Mouse (Mus musculus) hindbrain, embryonic 15.5 days (tissue): ENCODE measurements at regions not wholly inside any gene's neighbourhood (a gene's known extent, or its start where the extent isn't known, plus 50 kb on each side); places are given as distances from the start of the nearest gene placed in this dataset.

ENCODE experiments used
- ATAC-seq: fragments of 200-750 bp; cut with Nextera tagmentation; 2 replicates; pipeline ENCODE4 v1.8.0; 2017; ENCODE audit warnings: low read depth, moderate number of reproducible peaks, moderate TSS enrichment; ENCODE audit not compliant: low FRiP score
- H3K27ac ChIP-seq: fragments of 300-500 bp; sonication (generic); replicated peaks from 2 replicates; pipeline ENCODE4 v1.5.1; 2015; ENCODE audit warnings: mild to moderate bottlenecking, inconsistent platforms
- H3K27me3 ChIP-seq: fragments of 300-500 bp; sonication (generic); 2 replicates; pipeline ENCODE4 v1.6.1; 2015; ENCODE audit warnings: control low read depth, inconsistent platforms
- H3K36me3 ChIP-seq: fragments of 300-500 bp; sonication (generic); 2 replicates; pipeline ENCODE4 v1.6.1; 2015; ENCODE audit warnings: control low read depth, inconsistent platforms
- H3K4me1 ChIP-seq: fragments of 300-500 bp; sonication (generic); replicated peaks from 2 replicates; pipeline ENCODE4 v1.6.1; 2015; ENCODE audit warnings: control low read depth, inconsistent platforms
- H3K4me2 ChIP-seq: fragments of 300-500 bp; sonication (generic); 2 replicates; pipeline ENCODE4 v1.6.1; 2015; ENCODE audit warnings: moderate library complexity, mild to moderate bottlenecking, inconsistent platforms
- H3K4me3 ChIP-seq: fragments of 300-500 bp; sonication (generic); 2 replicates; pipeline ENCODE4 v1.5.1; 2015; ENCODE audit warnings: mild to moderate bottlenecking, inconsistent platforms
- H3K9ac ChIP-seq: fragments of 300-500 bp; sonication (generic); 2 replicates; pipeline ENCODE4 v1.6.1; 2015; ENCODE audit warnings: inconsistent platforms
- H3K9me3 ChIP-seq: fragments of 300-500 bp; sonication (generic); 2 replicates; pipeline ENCODE4 v1.6.1; 2016; ENCODE audit warnings: control low read depth, inconsistent platforms
- WGBS: fragments of 180-500 bp; shearing (Covaris S2); methylation state at CpG from one replicate; pipeline ENCODE4 v1.1.7; 2015; 5-methylcytosine and 5-hydroxymethylcytosine counted together

- no peaks in the 10 kb centered on the region for H3K27me3 ChIP-seq
- H3K36me3 ChIP-seq: no peaks in the 10 kb centered on the region
- no peak overlapping the region for H3K4me3 ChIP-seq
- H3K4me1 ChIP-seq: no peaks in the 10 kb centered on the region
- no peak overlapping the region for H3K9ac ChIP-seq
- WGBS: 76% methylated on average over 3 of the region's 3 CpGs
- no peak overlapping the region for H3K27ac ChIP-seq
- ATAC-seq: no peak
- no peak overlapping the region for H3K4me2 ChIP-seq
- H3K9me3 ChIP-seq: no peaks in the 10 kb centered on the region
These were observed 68.1 kb upstream of the Adamts18 start for GRCm38 (mm10) chr8:113916649-113917048.

- Histone ChIP-seq H3K9me3 (no peaks in the 10 kb centered on the region), H3K9ac (no peak overlapping the region), H3K4me1 (no peaks in the 10 kb centered on the region), H3K4me2 (no peak overlapping the region), H3K27me3 (no peaks in the 10 kb centered on the region), H3K27ac (no peak overlapping the region), H3K36me3 (no peaks in the 10 kb centered on the region), H3K4me3 (no peak overlapping the region)
- no peak for ATAC-seq
- 32% methylated on average over 6 of the region's 6 CpGs for WGBS
These were observed 68.7 kb upstream of the Adamts18 start for GRCm38 (mm10) chr8:113917197-113917596.

DNA sequence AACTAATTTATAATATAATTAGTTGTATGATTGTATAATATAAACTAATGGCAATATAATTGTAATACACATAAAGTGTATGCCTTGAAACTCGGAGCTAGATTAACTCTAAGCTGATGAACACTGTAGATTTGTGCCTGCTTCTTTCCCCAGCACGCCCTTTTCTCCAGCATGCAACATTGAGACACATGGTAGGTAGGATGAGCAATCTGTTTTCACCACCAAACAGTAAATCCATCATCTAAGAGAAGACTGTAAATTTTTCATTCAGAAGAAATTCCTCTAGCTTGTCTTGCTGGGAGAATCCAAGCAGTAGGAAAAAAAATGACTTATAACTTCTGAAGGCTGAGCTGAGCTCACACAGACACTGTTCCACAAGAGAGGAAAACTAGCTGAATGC, 71.8 kb upstream of the Adamts18 start:
- WGBS: 81% methylated on average over 2 of the region's 2 CpGs
- no peaks in the 10 kb centered on the region for H3K27me3 ChIP-seq

DNA sequence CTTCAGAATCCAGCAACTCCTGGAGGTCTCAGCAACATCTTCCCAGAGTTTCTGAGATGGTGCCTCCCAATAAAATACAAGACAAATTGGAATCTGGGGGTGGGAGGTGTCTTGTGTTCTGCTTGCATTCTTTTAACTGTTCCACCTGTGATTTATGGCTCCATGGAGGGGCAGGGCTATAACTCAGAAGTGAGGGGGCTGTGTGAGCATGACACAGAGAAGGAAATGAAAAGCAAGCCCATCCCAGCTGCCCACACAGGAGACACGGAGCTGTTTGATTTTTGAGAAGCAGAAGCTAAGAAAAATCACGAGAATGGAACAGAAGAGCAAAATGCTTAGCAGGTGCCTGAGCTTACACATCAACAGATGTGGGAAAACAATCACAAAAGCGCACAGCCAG, 74.8 kb upstream of the Adamts18 start:
- Histone ChIP-seq H3K27me3 (no peaks in the 10 kb centered on the region), H3K36me3 (no peaks in the 10 kb centered on the region), H3K4me1 (no peaks in the 10 kb centered on the region), H3K4me3 (no peak overlapping the region), H3K27ac (no peak overlapping the region), H3K9ac (no peak overlapping the region), H3K4me2 (no peak overlapping the region), H3K9me3 (no peaks in the 10 kb centered on the region)
- ATAC-seq: no peak
- WGBS: 70% methylated on average over 3 of the region's 3 CpGs

More for the DNA sequence above, 71.8 kb upstream of the Adamts18 start:
- Histone ChIP-seq H3K36me3 (no peaks in the 10 kb centered on the region), H3K4me3 (no peak overlapping the region), H3K27ac (no peak overlapping the region), H3K4me1 (no peaks in the 10 kb centered on the region), H3K9ac (no peak overlapping the region), H3K4me2 (no peak overlapping the region), H3K9me3 (no peaks in the 10 kb centered on the region)
- ATAC-seq: no peak

DNA sequence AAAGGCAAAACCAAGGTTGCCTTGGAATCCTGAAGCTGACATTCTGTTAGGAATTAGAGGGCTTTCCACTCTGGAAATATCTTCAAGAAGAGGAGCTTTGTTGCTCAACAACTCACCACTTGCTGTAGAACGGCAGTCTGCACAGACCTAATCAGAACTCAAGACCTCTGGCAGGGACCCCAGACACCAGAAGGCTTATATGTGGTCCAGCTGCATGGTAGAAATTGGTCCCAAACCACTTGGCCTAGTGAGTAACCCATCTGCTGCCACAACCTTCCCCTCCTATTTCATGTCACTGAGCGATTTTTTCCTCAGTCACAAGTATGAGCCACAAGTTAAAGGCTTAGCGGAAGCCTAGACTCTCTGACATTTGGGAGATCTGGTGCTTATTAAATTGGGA, 105.2 kb upstream of the Adamts18 start:
- Histone ChIP-seq H3K9me3 (no peaks in the 10 kb centered on the region), H3K9ac (no peak overlapping the region), H3K4me1 (no peaks in the 10 kb centered on the region), H3K36me3 (no peaks in the 10 kb centered on the region), H3K4me3 (no peak overlapping the region), H3K4me2 (no peak overlapping the region), H3K27me3 (no peaks in the 10 kb centered on the region), H3K27ac (no peak overlapping the region)
- 94% methylated on average over 3 of the region's 3 CpGs for WGBS
- ATAC-seq: no peak

DNA sequence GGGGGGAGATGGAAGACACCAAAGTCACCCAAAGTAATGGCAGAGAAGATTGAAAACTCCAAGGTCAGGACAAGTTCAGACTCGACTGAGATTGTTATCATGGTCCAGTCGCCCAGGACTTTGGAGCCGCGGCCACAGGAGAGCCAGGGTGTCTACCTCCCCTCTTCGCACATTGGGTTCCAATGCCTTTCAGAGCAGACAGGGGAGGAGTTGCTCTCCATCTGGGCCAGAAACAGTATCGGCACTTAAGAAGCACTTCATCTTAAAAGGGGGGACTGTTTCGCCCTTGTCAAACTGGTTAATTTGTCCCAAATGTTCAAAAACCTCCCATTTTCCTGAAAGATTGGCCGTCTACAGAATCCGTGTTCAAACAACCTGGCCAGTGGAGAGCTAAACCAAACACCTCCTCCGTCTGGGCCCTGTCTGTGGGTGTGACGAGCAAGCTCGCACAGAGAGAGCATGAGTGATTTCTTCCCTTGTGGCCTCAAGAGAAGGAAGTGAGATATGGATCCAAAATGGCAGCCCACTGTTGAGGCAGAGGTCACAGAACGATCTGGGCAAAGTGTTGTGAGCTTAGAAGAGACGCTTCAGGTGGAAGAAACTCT, 108.0 kb upstream of the Adamts18 start:
- Histone ChIP-seq H3K4me3 (no peak overlapping the region), H3K9ac (no peak overlapping the region), H3K4me2 (no peak overlapping the region), H3K36me3 (no peaks in the 10 kb centered on the region), H3K9me3 (no peaks in the 10 kb centered on the region), H3K27me3 (no peaks in the 10 kb centered on the region), H3K4me1 (no peaks in the 10 kb centered on the region), H3K27ac (no peak overlapping the region)
- 90% methylated on average over 14 of the region's 14 CpGs for WGBS
- no peak for ATAC-seq

- no peak overlapping the region for H3K4me2 ChIP-seq
These were observed 109.3 kb upstream of the Adamts18 start for GRCm38 (mm10) chr8:113957821-113958220.

DNA sequence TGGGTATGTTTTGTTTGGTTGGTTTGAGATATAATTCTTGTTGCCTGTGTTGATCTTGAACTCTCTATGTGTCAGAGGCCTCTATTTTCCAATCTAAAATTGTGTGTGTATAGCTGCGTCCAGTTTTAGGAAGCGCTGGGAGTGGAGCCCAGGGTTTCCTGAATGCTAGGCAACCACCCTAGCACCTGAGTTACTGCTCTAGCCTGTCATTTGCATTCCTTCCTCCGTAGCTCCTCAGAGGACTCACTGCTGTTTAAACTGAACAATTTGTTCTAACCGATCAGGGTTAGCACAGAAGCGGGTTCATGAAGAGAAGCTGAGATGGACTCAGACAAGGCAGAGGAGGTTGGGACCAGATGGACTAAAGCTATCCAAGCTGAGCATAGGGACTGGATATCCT, 127.3 kb upstream of the Adamts18 start:
- Histone ChIP-seq H3K4me2 (no peak overlapping the region), H3K36me3 (no peaks in the 10 kb centered on the region), H3K9ac (no peak overlapping the region), H3K27ac (no peak overlapping the region), H3K4me1 (peaks cover 14% of the 10 kb centered on the region), H3K4me3 (no peak overlapping the region), H3K27me3 (no peaks in the 10 kb centered on the region), H3K9me3 (no peaks in the 10 kb centered on the region)
- WGBS: 79% methylated on average over 5 of the region's 5 CpGs
- ATAC-seq: no peak

More at GRCm38 (mm10) chr8:113957821-113958220, 109.3 kb upstream of the Adamts18 start:
- ATAC-seq: no peak
- Histone ChIP-seq H3K27me3 (no peaks in the 10 kb centered on the region), H3K4me1 (no peaks in the 10 kb centered on the region), H3K9me3 (no peaks in the 10 kb centered on the region), H3K36me3 (no peaks in the 10 kb centered on the region), H3K27ac (no peak overlapping the region), H3K9ac (no peak overlapping the region), H3K4me3 (no peak overlapping the region)
- 71% methylated on average over 6 of the region's 6 CpGs for WGBS

DNA sequence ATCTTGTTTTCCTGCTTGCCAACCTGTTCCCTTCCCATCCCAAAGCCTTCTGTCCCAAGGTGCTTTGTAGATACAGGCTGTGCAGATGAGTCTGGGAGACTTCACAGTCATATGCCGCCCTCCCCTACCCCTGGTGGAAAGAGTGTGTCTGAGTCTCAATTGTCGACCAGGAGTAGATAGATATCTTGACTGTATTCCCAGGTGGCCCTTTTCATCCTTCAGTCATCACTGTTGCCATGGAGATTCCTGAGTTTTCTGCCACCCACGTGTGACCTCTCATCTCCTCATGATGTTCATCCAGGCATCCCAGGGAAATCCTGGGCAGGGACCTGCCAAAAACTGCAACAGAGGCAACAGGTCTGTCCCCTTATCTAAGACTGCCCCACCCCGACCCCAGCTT, 128.1 kb upstream of the Adamts18 start:
- Histone ChIP-seq H3K36me3 (no peaks in the 10 kb centered on the region), H3K27me3 (no peaks in the 10 kb centered on the region), H3K27ac (no peak overlapping the region), H3K4me2 (no peak overlapping the region), H3K4me1 (peaks cover 14% of the 10 kb centered on the region), H3K9me3 (no peaks in the 10 kb centered on the region), H3K4me3 (no peak overlapping the region), H3K9ac (no peak overlapping the region)
- 32% methylated on average over 4 of the region's 4 CpGs for WGBS
- no peak for ATAC-seq

DNA sequence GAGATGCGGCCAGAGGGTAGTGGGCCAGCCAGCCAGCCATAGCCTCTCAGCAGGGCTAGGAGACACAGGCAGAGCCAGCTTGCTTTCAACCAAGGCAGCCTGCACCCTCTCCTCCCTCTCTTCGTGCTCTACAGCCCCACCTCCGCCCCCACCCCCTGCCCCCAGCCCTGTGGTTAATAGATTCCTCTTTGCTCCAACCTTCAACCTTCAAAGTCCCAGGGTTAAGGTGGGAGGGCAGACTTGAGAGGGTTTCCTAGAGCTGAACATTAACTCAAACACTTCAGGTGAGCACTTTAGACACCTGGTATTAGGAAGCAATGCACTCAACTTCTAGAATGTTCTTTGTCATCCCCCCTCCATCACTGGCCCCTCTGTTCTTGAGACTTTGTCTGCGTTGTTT, 128.5 kb upstream of the Adamts18 start:
- Histone ChIP-seq H3K27me3 (no peaks in the 10 kb centered on the region), H3K4me3 (no peak overlapping the region), H3K27ac (no peak overlapping the region), H3K9ac (no peak overlapping the region), H3K36me3 (no peaks in the 10 kb centered on the region), H3K4me2 (no peak overlapping the region), H3K9me3 (no peaks in the 10 kb centered on the region), H3K4me1 (peaks cover 14% of the 10 kb centered on the region)
- ATAC-seq: no peak
- WGBS: 63% methylated on average over 4 of the region's 4 CpGs

DNA sequence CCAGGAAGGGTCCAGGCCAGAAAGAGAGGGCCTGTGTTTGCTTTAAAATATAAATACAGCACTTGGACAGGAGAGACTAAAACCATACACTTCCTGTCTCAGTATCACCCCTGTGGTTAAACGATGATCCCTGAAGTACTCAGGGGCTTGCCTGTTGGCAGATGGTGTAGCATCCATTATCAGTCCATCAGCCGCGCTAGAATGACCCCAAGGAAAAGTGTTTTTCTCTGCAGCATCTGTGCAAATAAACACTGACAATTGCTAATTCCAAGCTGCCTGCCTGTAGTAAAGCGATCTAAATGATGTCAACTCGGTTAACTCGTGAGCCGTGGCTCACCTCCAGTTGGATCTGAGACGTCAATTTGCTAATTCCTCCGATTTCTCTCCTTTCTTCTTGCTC, 130.4 kb upstream of the Adamts18 start:
- no peak overlapping the region for H3K4me2 ChIP-seq
- peak overlapping the region; percentile 48; the same call in 1 of the 2 replicates for H3K27ac ChIP-seq
- peaks cover 14% of the 10 kb centered on the region for H3K4me1 ChIP-seq
- H3K9ac ChIP-seq: no peak overlapping the region
- no peaks in the 10 kb centered on the region for H3K9me3 ChIP-seq
- H3K36me3 ChIP-seq: no peaks in the 10 kb centered on the region
- ATAC-seq: peak; percentile 42; the same call in 1 of the 2 replicates
- no peak overlapping the region for H3K4me3 ChIP-seq
- no peaks in the 10 kb centered on the region for H3K27me3 ChIP-seq
- WGBS: 28% methylated on average over 9 of the region's 9 CpGs

GRCm38 (mm10) chr8:113979837-113980236, 131.3 kb upstream of the Adamts18 start:
- H3K4me2 ChIP-seq: no peak overlapping the region
- H3K9me3 ChIP-seq: no peaks in the 10 kb centered on the region
- H3K9ac ChIP-seq: no peak overlapping the region
- H3K27ac ChIP-seq: no peak overlapping the region
- H3K4me3 ChIP-seq: no peak overlapping the region
- WGBS: 96% methylated on average over 5 of the region's 5 CpGs
- ATAC-seq: no peak
- H3K27me3 ChIP-seq: no peaks in the 10 kb centered on the region
- H3K36me3 ChIP-seq: no peaks in the 10 kb centered on the region
- H3K4me1 ChIP-seq: peaks cover 14% of the 10 kb centered on the region

- no peak for ATAC-seq
- Histone ChIP-seq H3K4me3 (no peak overlapping the region), H3K4me1 (peaks cover 22% of the 10 kb centered on the region), H3K27ac (no peak overlapping the region), H3K9me3 (no peaks in the 10 kb centered on the region), H3K9ac (no peak overlapping the region), H3K4me2 (no peak overlapping the region), H3K36me3 (no peaks in the 10 kb centered on the region), H3K27me3 (no peaks in the 10 kb centered on the region)
- WGBS: 34% methylated on average over 1 of the region's 1 CpGs
These were observed 132.8 kb upstream of the Adamts18 start for GRCm38 (mm10) chr8:113981339-113981738.
